Mouse (Mus musculus) adrenal gland, postnatal 4 days (tissue): ENCODE measurements around the gene Sugp1. TPM values are rescaled to one million over a fixed set of nuclear protein-coding genes. Genes with fewer than 3 reads are reported as not detected.
A peak's percentile ranks its signal among the peaks of the same experiment; 100 is the strongest.
"Not testable (repeated sequence)": the region's sequence is repeated elsewhere in the genome, so short reads cannot be mapped to it uniquely, and the experiment has no call there.

Experiments used
- DNase-seq, 2 experiments: peaks; one replicate each; pipeline ENCODE4 v3.0.0; 2021 to 2022; ENCODE audit warnings: low spot score in 2 of 2, mixed read lengths in 2 of 2
- total RNA-seq, 2 experiments: library from RNA; stranded (reverse); gene quantifications; 2 replicates each; pipeline ENCODE4 v1.2.3; 2021

Sugp1 gene
- total RNA-seq, 2 experiments from 2014 or later = 41.1 to 45.2 TPM

DNA sequence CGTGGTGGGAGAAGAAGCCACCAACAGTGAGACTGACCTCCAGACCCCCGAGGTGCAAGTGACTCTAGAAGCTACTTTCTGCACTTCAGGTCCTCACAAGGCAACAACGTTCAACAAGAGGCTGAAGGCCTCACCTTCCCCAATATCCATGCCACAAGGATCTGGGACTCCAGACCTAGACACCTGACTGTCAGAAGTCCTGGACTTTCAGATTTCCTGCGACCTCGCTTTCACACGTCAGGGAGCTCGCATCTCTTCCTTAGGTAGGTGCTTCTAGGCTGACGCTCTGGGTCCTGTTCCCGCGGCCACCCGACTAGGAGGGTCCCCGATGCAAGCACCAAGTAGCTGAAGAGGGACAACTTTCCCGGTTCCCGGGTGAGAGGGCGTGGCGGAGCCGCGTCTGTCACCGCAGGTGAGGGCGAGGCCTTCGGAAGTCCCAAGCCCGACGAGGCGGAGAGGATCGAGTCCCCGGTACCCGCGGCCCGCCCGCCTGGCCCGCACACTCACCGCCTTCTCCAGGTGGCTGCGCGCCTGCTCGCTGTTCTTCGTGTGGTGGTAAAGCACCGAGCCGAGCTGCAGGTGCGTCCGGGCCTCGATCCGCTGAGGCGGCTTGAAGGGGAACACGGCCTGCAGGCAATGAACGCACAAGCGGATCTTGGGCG is 597 bp upstream of the Sugp1 start:
- peak; percentile 6 to 14 for DNase-seq

DNA sequence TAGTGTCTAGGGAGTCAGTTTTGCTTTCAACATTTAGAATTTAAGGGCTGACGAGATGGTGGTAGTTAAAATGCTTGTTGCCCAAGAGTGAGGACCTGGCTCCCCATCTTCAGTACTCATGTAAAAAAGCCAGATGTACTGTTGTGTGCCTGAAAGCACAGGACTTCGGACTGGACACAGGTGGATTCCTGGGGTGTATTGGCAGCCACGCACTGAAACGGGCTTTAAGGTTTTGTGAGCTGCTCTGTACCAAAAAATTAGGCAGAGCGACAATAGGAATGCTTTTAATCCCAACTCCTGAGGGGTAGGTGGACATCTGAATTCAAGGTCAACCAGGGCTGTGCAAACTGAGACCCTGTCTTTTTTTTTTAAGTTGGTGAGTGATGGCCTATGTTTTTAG is 1.4 kb downstream of the Sugp1 start:
- no peak for DNase-seq

DNA sequence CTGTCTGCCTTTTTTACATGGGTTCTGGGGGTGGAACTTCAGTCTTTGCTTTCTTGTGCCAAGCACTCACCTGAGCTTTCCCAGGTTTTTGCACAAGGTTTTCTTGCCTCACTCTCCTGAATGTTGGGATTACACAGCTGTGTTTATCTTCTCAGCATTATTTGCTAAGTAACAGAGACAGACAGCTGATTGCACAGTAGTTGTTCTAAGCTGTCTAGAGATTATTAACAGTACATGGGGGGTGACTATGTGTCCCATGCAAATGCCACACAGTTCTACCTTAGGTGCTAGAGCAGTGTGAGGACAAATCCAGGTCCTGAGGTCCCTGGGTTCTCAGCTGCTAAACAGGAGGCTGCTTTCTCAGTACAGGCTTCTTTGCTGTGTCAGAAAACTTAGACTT is 7.0 kb downstream of the Sugp1 start:
- DNase-seq = no peak

DNA sequence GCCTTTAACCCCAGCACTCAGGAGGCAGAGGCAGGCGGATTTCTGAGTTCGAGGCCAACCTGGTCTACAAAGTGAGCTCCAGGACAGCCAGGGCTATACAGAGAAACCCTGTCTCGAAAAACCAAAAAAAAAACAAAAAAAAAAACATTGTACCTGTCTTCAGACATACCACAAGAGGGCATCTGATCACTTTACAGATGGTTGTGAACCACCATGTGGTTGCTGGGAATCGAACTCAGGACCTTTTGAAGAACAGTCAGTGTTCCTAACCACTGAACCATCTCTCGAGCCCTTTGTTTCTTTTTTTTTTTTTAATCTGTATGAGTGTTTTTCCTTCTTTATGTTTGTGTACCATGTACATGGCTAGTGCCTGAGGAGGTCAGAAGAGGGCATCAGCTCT is 7.8 kb downstream of the Sugp1 start:
- DNase-seq = not testable (repeated sequence)

- DNase-seq = no peak
Observed at GRCm38 (mm10) chr8:70057721-70058120, 15.1 kb downstream of the Sugp1 start.

- DNase-seq = no peak
Observed at GRCm38 (mm10) chr8:70071836-70072440, 29.3 kb downstream of the Sugp1 start.

DNA sequence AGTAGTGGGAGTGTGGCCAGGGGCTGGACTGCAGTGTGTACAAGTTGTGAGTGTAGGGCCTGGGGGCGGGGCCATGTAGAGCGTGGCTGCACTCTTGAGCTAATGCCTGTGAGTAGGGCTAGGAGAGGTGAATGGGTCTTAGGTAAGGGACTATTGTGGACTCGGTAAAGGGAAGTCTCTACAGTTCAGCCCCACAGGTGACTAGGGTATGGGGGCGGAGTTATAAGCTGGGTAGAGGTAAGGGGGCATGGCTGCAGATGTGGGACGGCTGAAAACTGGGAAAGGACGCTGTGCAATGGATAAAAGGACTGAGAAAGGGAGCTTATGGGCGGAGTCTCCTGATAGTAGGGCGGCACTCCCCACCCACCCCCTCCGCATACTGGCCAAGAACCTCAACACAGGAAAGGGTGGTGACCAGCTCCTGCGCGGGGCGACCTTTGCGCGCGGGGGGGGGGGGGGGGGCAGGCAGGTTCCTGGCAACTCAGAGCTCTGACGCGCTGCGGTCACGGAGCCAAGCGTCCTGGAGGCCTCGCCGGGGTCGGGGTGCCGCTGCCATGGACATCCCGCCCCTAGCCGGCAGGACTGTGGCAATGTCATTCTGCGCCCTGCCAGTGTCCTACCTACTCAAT is 29.9 kb downstream of the Sugp1 start, which contains the start of gene Tm6sf2:
Gene Tm6sf2, plus strand, starts transcription at position 484 of the 629 bp plus-strand sequence.
- DNase-seq = no peak

DNA sequence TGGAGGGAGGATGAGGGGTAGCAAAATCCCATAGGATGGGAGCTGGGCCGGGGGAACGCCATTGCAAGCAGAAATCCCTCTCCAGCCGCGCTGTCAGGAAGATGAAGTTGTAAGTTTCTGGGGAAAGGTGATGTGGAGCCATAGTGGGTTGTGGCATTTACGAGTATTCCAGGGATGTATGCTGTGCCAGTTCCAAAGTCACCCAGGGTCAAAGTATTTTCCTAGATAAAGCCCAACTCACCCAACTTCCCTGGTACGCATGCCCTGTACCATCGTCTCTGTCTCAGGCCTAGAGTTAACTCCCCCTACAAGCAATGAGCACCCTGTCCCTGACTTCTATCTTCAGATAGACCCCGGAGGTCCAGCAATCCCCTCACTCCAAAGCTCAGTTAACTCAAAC is 30.5 kb downstream of the Sugp1 start:
- no peak for DNase-seq

DNA sequence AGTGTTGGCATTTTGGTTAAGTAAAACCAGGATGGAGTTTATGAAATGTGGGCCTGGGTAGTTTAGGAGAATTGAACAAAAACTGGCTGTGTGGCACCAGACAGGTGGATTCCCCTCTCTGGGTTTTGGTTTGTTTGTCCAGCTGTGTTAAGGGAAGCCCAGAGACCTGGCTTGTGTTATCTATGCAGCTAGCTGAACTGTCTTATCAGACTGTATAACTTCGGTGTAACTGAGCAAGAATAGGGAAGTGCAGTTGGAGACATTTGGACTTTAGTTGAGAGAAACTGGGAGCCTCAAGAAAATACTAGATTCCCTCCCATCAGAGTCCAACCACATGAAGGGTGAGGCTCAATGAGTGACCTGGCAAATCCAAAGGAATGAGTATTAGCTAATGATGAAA is 31.1 kb downstream of the Sugp1 start:
- DNase-seq = no peak

DNA sequence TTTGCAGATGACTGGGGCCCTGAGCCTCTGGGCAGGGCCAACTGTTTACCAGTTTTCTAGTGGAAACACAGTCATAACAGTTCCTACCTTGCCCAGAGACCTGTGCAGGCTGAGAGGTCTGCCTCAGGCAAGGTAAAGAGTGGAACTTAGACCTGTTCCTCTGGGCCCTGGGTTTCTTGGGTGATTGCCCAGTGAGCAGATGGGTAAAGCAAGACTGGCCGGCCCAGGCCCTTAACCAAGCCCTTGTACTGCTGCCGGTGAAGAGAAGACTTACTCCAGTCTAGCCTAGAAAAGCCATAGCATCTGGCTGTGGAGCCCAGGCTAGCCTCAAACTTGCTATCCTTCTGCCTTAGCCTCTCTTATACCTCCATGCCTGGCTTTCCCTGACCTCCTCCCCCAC is 39.4 kb downstream of the Sugp1 start:
- no peak for DNase-seq

- no peak for DNase-seq
Observed at GRCm38 (mm10) chr8:70083285-70083684, 40.7 kb downstream of the Sugp1 start, which contains the start of gene Hapln4. Gene Hapln4, plus strand, starts transcription at chr8:70083457.

DNA sequence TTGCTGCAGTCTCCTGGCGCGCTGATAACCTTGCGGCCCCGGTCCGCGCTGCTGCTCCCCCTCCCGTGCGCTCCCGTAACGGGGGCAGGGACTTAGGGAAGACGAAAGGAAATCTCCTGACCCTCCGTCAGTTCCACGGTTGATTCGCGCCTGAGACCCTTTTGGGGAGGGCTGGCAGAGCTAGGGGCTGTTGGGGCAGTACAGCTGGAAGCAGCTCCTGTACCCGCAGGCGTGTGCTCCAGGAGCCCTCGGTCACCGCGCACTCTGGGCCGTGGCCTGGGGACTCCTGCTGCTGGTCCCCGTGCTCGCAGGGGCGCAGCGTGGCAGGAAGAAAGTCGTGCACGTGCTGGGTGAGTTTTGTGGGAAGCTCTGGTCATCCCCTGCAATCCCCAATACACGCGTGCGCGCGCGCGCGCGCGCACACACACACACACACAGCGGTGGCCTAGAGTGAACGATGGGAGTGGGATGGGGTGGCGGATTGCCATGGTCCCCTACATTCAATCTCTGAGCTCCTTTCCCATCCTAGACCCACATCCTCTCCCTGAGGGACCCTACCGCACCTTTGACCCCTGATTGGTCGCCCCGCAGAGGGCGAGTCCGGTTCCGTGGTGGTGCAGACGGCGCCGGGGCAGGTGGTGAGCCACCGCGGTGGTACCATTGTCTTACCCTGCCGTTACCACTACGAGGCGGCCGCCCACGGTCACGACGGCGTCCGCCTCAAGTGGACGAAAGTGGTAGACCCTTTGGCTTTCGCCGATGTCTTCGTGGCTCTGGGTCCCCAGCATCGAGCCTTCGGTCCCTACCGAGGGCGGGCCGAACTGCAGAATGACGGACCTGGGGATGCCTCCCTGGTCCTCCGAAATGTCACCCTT is 41.8 kb downstream of the Sugp1 start:
- no peak for DNase-seq

GRCm38 (mm10) chr8:70086151-70086550 is 43.5 kb downstream of the Sugp1 start:
- DNase-seq = no peak

DNA sequence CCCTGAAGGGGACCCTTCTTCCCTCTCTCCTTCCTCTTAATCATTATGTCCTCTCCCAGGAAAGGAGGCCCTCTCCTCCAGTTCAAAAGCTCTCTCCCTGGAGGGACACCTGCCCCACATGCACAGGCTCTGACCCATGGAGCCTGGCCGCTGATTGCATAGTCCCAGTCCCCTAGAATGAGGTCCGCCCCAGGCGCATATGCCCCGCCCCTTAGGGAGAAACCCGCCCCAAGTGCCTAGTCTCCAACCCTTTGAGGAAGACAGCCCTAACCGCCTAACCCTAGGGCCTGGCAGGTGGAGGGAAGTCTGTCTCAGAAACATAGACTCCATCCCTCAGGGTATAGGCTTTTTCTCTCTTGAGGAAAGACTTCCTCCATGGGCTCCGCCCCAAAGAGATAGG is 44.6 kb downstream of the Sugp1 start:
- DNase-seq = no peak

DNA sequence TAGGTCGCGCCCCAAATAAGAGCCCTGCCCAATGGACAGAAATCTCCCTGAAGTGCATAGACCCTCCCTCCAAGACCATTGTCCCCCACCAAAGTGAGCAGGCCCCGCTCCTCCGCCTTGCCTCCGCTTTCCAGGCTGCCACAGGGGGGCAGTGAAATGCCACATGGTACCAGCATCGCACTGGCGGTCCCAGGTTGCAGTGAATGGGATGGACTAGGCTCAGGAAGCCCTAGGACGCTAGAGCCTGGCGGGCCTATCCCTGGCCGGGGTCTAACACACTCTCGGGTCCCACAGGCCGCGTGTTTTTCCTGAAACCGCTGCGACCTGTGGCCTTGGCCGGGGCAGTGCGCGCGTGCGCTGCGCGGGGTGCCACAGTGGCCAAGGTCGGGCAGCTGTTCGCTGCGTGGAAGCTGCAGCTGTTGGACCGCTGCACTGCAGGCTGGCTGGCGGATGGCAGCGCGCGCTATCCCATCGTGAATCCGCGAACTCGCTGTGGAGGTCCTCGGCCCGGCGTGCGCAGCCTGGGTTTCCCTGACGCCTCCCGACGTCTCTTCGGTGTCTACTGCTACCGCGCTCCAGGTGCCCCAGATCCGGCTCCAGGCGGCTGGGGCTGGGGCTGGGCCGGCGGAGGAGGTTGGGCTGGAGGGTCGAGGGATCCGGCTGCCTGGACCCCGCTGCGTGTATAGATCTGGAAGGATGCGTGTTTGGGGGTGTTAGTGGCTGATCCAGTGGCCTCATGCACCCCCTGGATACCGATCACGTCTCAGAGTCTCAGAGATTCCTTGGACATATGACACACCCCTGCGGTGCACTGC is 45.4 kb downstream of the Sugp1 start:
- DNase-seq = no peak

GRCm38 (mm10) chr8:70089296-70089960 is 46.8 kb downstream of the Sugp1 start:
- DNase-seq = no peak

GRCm38 (mm10) chr8:70092786-70093185 is 50.2 kb downstream of the Sugp1 start:
- DNase-seq = no peak

DNA sequence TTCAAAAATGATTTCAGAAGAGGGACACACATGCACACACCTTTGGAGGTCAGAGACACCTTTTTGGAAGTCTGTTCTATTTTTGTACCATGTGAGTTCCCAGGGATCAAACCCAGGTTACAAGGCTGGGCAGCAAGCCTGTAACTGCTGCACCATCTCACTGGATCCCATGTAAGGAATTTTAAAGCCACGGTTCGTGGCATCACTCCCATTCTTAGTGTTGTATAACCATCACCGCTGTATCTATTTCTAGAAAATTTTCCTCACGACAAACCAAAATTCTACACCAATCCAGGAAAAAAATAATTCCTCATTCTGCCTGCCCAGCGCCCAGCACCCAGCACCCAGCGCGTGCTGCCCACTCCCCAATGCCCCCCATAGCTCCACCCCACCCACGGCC is 56.7 kb downstream of the Sugp1 start:
- DNase-seq = no peak

DNA sequence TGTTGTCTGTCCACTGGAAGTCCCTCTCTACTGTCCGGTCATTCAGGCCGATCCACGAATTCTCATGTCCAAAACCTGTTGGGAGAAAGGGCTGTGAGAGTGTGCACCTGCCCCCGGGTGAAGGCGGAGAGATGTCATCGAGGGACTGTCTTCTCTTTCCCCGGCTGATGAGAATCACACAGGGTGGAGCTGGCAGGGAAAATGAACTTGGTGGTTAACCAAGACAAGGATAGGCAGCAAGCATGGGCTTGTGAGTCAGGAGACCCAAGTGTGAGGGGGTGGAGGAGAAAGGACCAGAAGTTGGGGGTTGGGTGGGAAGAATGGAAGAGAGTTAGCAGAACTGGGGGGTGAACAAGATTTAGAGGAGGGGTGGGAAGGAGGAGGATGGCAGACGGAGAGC is 57.6 kb downstream of the Sugp1 start:
- no peak for DNase-seq

- DNase-seq = no peak
Observed at GRCm38 (mm10) chr8:70104506-70104905, 61.9 kb downstream of the Sugp1 start.
